Mouse (Mus musculus): ENCODE measurements around the gene Cnn1. TPM values are rescaled to one million over a fixed set of nuclear protein-coding genes. Genes with fewer than 3 reads are reported as not detected.
"Not testable (repeated sequence)": the region's sequence is repeated elsewhere in the genome, so short reads cannot be mapped to it uniquely, and the experiment has no call there.

Gene Cnn1
- total RNA-seq, 2 experiments from 2014 or later, result 1.5 TPM

GRCm38 (mm10) chr9:22125246-22126027 is 26.4 kb downstream of the Cnn1 start:
- DNase-seq, result no peak

GRCm38 (mm10) chr9:22131226-22131981 is 32.4 kb downstream of the Cnn1 start:
- DNase-seq, result peak; percentile 59 to 67

- DNase-seq, result no peak
These were observed 33.2 kb downstream of the Cnn1 start for GRCm38 (mm10) chr9:22132220-22132619.

- DNase-seq, result no peak
These were observed 35.4 kb downstream of the Cnn1 start for GRCm38 (mm10) chr9:22134246-22134890.

GRCm38 (mm10) chr9:22134988-22135643 is 36.1 kb downstream of the Cnn1 start:
- DNase-seq, result peak in 1 of 2 experiments; percentile 58

- no peak for DNase-seq
These were observed 36.8 kb downstream of the Cnn1 start, which contains the start of gene Acp5 for GRCm38 (mm10) chr9:22135644-22136390. Gene Acp5, minus strand, starts transcription at chr9:22135711.

- peak; percentile 66 to 73 for DNase-seq
These were observed 37.9 kb downstream of the Cnn1 start for GRCm38 (mm10) chr9:22136765-22137547.

- DNase-seq, result peak in 1 of 2 experiments; percentile 55
These were observed 39.5 kb downstream of the Cnn1 start for GRCm38 (mm10) chr9:22138480-22138879.

- no peak for DNase-seq
These were observed 40.7 kb downstream of the Cnn1 start for GRCm38 (mm10) chr9:22139746-22140145.

- peak; percentile 91 to 93 for DNase-seq
These were observed 44.4 kb downstream of the Cnn1 start for GRCm38 (mm10) chr9:22143108-22144037.

- DNase-seq, result no peak
These were observed 45.4 kb downstream of the Cnn1 start for GRCm38 (mm10) chr9:22144304-22144965.

- no peak for DNase-seq
These were observed 50.6 kb downstream of the Cnn1 start for GRCm38 (mm10) chr9:22149426-22150248.

GRCm38 (mm10) chr9:22150249-22150693 is 51.3 kb downstream of the Cnn1 start:
- DNase-seq, result not testable (repeated sequence)

- DNase-seq, result no peak
These were observed 51.9 kb downstream of the Cnn1 start for GRCm38 (mm10) chr9:22150946-22151345.

GRCm38 (mm10) chr9:22153810-22154209 is 54.8 kb downstream of the Cnn1 start:
- DNase-seq, result no peak

- peak; percentile 68 to 74 for DNase-seq
These were observed 56.6 kb downstream of the Cnn1 start for GRCm38 (mm10) chr9:22155614-22156013.

GRCm38 (mm10) chr9:22156497-22157245 is 57.7 kb downstream of the Cnn1 start, which contains the start of gene Pigyl:
Gene Pigyl, plus strand, starts transcription at chr9:22156846.
- DNase-seq, result peak; percentile 100

Data from adrenal gland, postnatal 36 days (tissue).